In genomic region chr10:61128701-61129365, GRCm38 (mm10) we compare ENCODE assay signal across 21 mouse cellular contexts. TPM values are rescaled to one million over a fixed set of nuclear protein-coding genes. Genes with fewer than 3 reads are reported as not detected.
"Had no signal": no experiment of that assay in that cellular context is flagged by ENCODE, and none has a peak within 500 bp of the region (broad histone marks: within the 10 kb centered on the region; RNA-seq: fewer than 3 reads in every experiment).

No protein-coding gene starts in this region.

- H3K27ac ChIP-seq: limb, embryonic 10.5 days; limb, embryonic 13.5 days; lung, embryonic 15.5 days; stomach, postnatal 0 days had no signal

- DNase-seq: kidney, adult 18-20 months; kidney, adult 9 months; kidney, postnatal 14 days; kidney, postnatal 4 days; lung, adult 18-20 months; lung, postnatal 14 days; lung, postnatal 4 days; midbrain, embryonic 14.5 days; thymus, adult 2 months; thymus, postnatal 14 days had no signal

- H3K4me2 ChIP-seq: limb, embryonic 13.5 days; lung, embryonic 15.5 days; midbrain, embryonic 11.5 days had no signal

- H3K4me1 ChIP-seq: limb, embryonic 13.5 days; lung, embryonic 15.5 days had no signal

- H3K27me3 ChIP-seq: limb, embryonic 13.5 days; lung, embryonic 15.5 days had no signal

- H3K4me3 ChIP-seq: limb, embryonic 10.5 days; limb, embryonic 13.5 days; lung, embryonic 15.5 days had no signal

- H3K9me3 ChIP-seq: limb, embryonic 10.5 days; limb, embryonic 13.5 days; lung, embryonic 15.5 days had no signal

- H3K9ac ChIP-seq: limb, embryonic 13.5 days; lung, embryonic 15.5 days had no signal

- H3K36me3 ChIP-seq: lung, embryonic 15.5 days had no signal

RNA-seq across cellular contexts. Expression of gene Tbata, which starts 42.9 kb away (rescaled TPM):
- total RNA-seq: megakaryocyte progenitor cell, adult 5-6 weeks; megakaryocyte-erythroid progenitor cell, adult 5-6 weeks had no signal
- polyA plus RNA-seq: intestine, embryonic 14.5 days; limb, embryonic 10.5 days; limb, embryonic 13.5 days; midbrain, embryonic 11.5 days; midbrain, embryonic 14.5 days; neural tube, embryonic 11.5 days; neural tube, embryonic 14.5 days; stomach, embryonic 14.5 days had no signal
